Mouse (Mus musculus): ENCODE data around the gene Vmn1r30. TPM values are rescaled to one million over a fixed set of nuclear protein-coding genes. Genes with fewer than 3 reads are reported as not detected.

The Vmn1r30 gene
- not detected in 2 replicates for polyA plus RNA-seq (2015; fragmentation: Nextera tagmentation; extraction: Ambion mirVana)

- Histone ChIP-seq H3K9me3 (replicated peaks; ENCODE audit: low read length) (no peaks in the 10 kb centered on the region), H3K4me2 (ENCODE audit: low read length) (no peak within 1 kb of the TSS), H3K27me3 (ENCODE audit: insufficient read depth, low read length) (no peaks in the 10 kb centered on the region), H3K36me3 (ENCODE audit: insufficient read depth, low read length) (no peaks in the 10 kb centered on the region), H3K27ac (no peak within 1 kb of the TSS), H3K4me3 (replicated peaks; ENCODE audit: low read depth, low read length) (no peak within 1 kb of the TSS), H3K9ac (ENCODE audit: low read depth, low read length) (no peak within 1 kb of the TSS), H3K4me1 (replicated peaks; ENCODE audit: insufficient read depth, low read length) (no peaks in the 10 kb centered on the region)
- no peak for DNase-seq (ENCODE audit: low spot score)
- TF ChIP-seq CTCF (IDR thresholded peaks at IDR 0.05; ENCODE audit: low read depth), result no peak
- no peak for ATAC-seq (replicated peaks; ENCODE audit: low FRiP score, low read depth)
Observed at GRCm38 (mm10) chr6:58443285-58443684, at the start of gene Vmn1r30. Gene Vmn1r30, minus strand, starts transcription at chr6:58443385.

GRCm38 (mm10) chr6:58475230-58475629 is 32.0 kb upstream of the Vmn1r30 start, which contains the start of gene Vmn1r31:
Gene Vmn1r31, minus strand, starts transcription at chr6:58475330.
- Histone ChIP-seq H3K4me3 (replicated peaks; ENCODE audit: low read depth, low read length) (no peak within 1 kb of the TSS), H3K27me3 (ENCODE audit: insufficient read depth, low read length) (no peaks in the 10 kb centered on the region), H3K36me3 (ENCODE audit: insufficient read depth, low read length) (no peaks in the 10 kb centered on the region), H3K9ac (ENCODE audit: low read depth, low read length) (no peak within 1 kb of the TSS), H3K27ac (no peak within 1 kb of the TSS), H3K4me2 (ENCODE audit: low read length) (no peak within 1 kb of the TSS), H3K4me1 (replicated peaks; ENCODE audit: insufficient read depth, low read length) (no peaks in the 10 kb centered on the region), H3K9me3 (replicated peaks; ENCODE audit: low read length) (no peaks in the 10 kb centered on the region)
- 86% methylated on average over 1 of the region's 1 CpGs for WGBS
- ATAC-seq (replicated peaks; ENCODE audit: low FRiP score, low read depth), result no peak
- DNase-seq (ENCODE audit: low spot score), result no peak
- no peak for TF ChIP-seq CTCF (IDR thresholded peaks at IDR 0.05; ENCODE audit: low read depth)

Other genes starting within 250 kb of the Vmn1r30 start
- not detected in 2 replicates for gene Vmn1r27, start 224.6 kb downstream of the Vmn1r30 start, polyA plus RNA-seq (2015; fragmentation: Nextera tagmentation; extraction: Ambion mirVana)
- not detected in 2 replicates for gene Vmn1r28, start 181.3 kb downstream of the Vmn1r30 start, polyA plus RNA-seq (2015; fragmentation: Nextera tagmentation; extraction: Ambion mirVana)
- not detected in 2 replicates for gene Vmn1r29, start 141.8 kb downstream of the Vmn1r30 start, polyA plus RNA-seq (2015; fragmentation: Nextera tagmentation; extraction: Ambion mirVana)
- not detected in 2 replicates for gene Vmn1r31, start 31.9 kb upstream of the Vmn1r30 start, polyA plus RNA-seq (2015; fragmentation: Nextera tagmentation; extraction: Ambion mirVana)
- gene Abcg2, start 141.1 kb upstream of the Vmn1r30 start, polyA plus RNA-seq (2015; fragmentation: Nextera tagmentation; extraction: Ambion mirVana), result 136 and 154 TPM in 2 replicates

All from kidney, postnatal 0 days (tissue).